Mouse (Mus musculus) kidney, embryonic 16.5 days (tissue): ENCODE measurements around the gene Col4a3bp. TPM values are rescaled to one million over a fixed set of nuclear protein-coding genes. Genes with fewer than 3 reads are reported as not detected.
"Not testable (repeated sequence)": the region's sequence is repeated elsewhere in the genome, so short reads cannot be mapped to it uniquely, and the experiment has no call there.

ENCODE experiments used
- ATAC-seq: fragments of 200-750 bp; cut with Nextera tagmentation; 2 replicates; pipeline ENCODE4 v1.8.0; 2017; ENCODE audit warnings: moderate TSS enrichment; ENCODE audit not compliant: low FRiP score, low TSS enrichment
- H3K27ac ChIP-seq: fragments of 300-500 bp; sonication (generic); 2 replicates; pipeline ENCODE4 v1.5.1; 2014; ENCODE audit warnings: low read length
- H3K27me3 ChIP-seq: fragments of 300-500 bp; sonication (generic); 2 replicates; pipeline ENCODE4 v1.6.1; 2014; ENCODE audit warnings: low read length, control low read depth, mixed read lengths; ENCODE audit not compliant: insufficient read depth
- H3K36me3 ChIP-seq: fragments of 300-500 bp; sonication (generic); 2 replicates; pipeline ENCODE4 v1.6.1; 2014; ENCODE audit warnings: low read length, control low read depth, mixed read lengths; ENCODE audit not compliant: insufficient read depth
- H3K4me1 ChIP-seq: fragments of 300-500 bp; sonication (generic); 2 replicates; pipeline ENCODE4 v1.6.1; 2014; ENCODE audit warnings: low read length, control low read depth, mixed read lengths; ENCODE audit not compliant: insufficient read depth
- H3K4me2 ChIP-seq: fragments of 300-500 bp; sonication (generic); replicated peaks from 2 replicates; pipeline ENCODE4 v1.6.1; 2014; ENCODE audit warnings: low read depth, low read length
- H3K4me3 ChIP-seq: fragments of 300-500 bp; sonication (generic); 2 replicates; pipeline ENCODE4 v1.5.1; 2014; ENCODE audit warnings: mild to moderate bottlenecking, low read length
- H3K9ac ChIP-seq: fragments of 300-500 bp; sonication (generic); replicated peaks from 2 replicates; pipeline ENCODE4 v1.6.1; 2014; ENCODE audit warnings: low read length
- H3K9me3 ChIP-seq: fragments of 300-500 bp; sonication (generic); 2 replicates; pipeline ENCODE4 v1.6.1; 2016; ENCODE audit warnings: low read length, control low read depth
- WGBS: fragments of 180-500 bp; shearing (Covaris S2); extraction: QIAGEN DNeasy Blood & Tissue Kit; methylation state at CpG from one replicate; pipeline ENCODE4 v1.1.7; 2014; 5-methylcytosine and 5-hydroxymethylcytosine counted together
- polyA plus RNA-seq: library from polyadenylated mRNA; unstranded; fragments of >200 nt; fragmentation: Nextera tagmentation; extraction: Ambion mirVana; gene quantifications from 2 replicates; pipeline ENCODE4 v1.2.1, GENCODE M21; 2015

The Col4a3bp gene
- polyA plus RNA-seq, 1 experiment from 2014 or later = 8.0 TPM

DNA sequence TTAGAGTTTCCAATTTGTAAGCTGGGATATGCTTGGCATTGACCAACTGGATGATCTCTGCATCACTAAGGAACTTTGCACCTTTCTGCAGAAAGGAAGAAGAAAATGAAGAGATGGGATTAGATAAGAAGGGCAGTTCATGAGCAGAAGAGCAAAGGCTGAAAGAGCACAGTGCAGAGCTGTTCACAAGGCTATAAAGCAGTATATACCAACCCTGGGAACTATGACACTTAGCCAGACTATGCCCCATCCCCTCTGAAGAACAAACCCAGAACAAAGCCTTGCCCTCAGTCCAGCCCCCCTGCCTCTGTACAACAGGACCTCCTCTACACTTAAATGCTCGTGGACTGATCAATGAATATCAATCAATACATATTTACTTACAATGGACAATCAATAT, 114.3 kb downstream of the Col4a3bp start:
- Histone ChIP-seq H3K4me1 (no peaks in the 10 kb centered on the region), H3K27me3 (no peaks in the 10 kb centered on the region), H3K36me3 (peaks cover 72% of the 10 kb centered on the region), H3K27ac (no peak overlapping the region), H3K4me3 (no peak overlapping the region), H3K9me3 (no peaks in the 10 kb centered on the region), H3K9ac (no peak overlapping the region), H3K4me2 (no peak overlapping the region)
- 92% methylated on average over 1 of the region's 1 CpGs for WGBS
- ATAC-seq = no peak

DNA sequence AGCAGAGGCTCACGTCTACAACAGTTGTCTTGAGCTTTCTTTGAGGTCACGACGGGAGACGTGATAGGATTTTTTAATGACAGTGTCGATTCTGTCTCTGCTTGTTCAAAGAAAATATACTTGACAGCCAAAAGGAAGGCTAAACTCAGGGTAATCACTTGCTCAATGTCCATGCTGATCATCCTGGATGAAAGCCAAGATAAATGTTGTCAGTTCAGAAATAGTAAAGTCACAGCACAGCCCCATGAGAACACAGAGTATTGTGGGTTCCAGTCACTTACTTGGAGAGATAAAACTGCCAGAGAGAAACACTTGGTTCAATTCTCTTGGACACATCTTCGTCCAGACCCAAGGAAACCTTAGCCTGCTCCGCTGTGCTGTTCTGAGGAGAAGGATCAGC, 116.5 kb downstream of the Col4a3bp start:
- no peaks in the 10 kb centered on the region for H3K4me1 ChIP-seq
- H3K4me3 ChIP-seq = no peak overlapping the region
- no peak overlapping the region for H3K27ac ChIP-seq
- peaks cover 74% of the 10 kb centered on the region for H3K36me3 ChIP-seq
- H3K9ac ChIP-seq = no peak overlapping the region
- no peak for ATAC-seq
- H3K4me2 ChIP-seq = no peak overlapping the region
- no peaks in the 10 kb centered on the region for H3K27me3 ChIP-seq
- no peaks in the 10 kb centered on the region for H3K9me3 ChIP-seq
- WGBS = 81% methylated on average over 7 of the region's 7 CpGs

DNA sequence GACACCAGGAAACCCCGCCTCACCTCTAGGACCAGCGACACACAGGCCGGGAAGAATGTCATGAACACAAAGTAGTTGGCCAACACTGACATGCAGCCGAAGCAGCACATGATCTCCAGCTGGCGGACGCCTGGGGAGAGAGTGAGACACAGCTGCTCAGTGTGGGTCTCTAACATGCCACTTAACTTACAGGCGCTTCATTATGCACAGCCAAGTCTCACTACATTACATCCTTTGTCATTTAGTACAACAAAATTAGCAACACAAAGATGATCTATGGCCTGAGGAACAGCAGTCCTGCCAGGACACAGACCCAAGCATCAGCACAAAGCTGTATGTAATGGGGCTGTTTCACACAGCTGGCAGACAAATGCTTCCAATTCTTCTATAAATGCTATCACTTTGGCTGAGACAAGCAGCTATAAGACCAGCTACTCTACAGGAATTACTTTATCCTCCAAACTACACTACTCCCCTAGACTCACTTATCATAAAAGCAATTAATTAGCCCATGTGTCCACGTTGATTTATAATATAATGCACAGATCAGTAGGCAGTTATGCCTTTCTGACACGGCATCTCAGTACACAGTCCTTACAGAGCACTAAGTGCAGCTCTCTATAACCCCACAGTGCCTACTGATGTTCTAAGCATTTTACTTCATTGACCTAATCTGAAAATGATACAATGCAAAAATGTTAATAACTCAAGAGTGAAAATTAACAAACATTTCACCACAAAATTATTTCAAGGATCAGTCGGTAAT, 117.9 kb downstream of the Col4a3bp start:
- H3K36me3 ChIP-seq = peaks cover 75% of the 10 kb centered on the region
- H3K4me1 ChIP-seq = no peaks in the 10 kb centered on the region
- no peaks in the 10 kb centered on the region for H3K9me3 ChIP-seq
- WGBS = 80% methylated on average over 10 of the region's 10 CpGs
- H3K4me3 ChIP-seq = no peak overlapping the region
- H3K9ac ChIP-seq = no peak overlapping the region
- no peak overlapping the region for H3K27ac ChIP-seq
- H3K4me2 ChIP-seq = no peak overlapping the region
- no peak for ATAC-seq
- H3K27me3 ChIP-seq = no peaks in the 10 kb centered on the region

DNA sequence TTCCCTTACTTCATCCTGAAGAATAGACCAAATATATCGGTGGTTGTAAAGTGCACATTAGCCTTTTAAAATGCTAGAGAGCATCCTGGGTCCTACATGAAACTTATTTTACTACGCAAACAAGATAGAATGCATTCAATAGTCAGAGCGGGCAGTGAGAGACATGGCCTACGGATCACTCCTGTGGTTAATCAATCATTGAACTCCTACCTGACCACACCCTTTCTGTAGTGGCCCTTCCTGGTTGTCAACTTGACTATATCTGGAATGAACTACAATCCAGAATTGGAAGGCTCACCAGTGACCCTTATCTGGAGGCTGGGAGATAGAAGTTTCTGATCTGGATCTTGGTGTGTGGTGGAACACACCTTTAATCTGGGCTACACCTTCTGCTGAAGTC, 120.7 kb downstream of the Col4a3bp start:
- H3K27ac ChIP-seq, H3K4me3 ChIP-seq, H3K4me2 ChIP-seq, ATAC-seq, H3K27me3 ChIP-seq, H3K9ac ChIP-seq, H3K9me3 ChIP-seq: not testable (repeated sequence)
- Histone ChIP-seq H3K36me3 (peaks cover 61% of the 10 kb centered on the region), H3K4me1 (peaks cover 11% of the 10 kb centered on the region)
- WGBS = 96% methylated on average over 4 of the region's 4 CpGs

DNA sequence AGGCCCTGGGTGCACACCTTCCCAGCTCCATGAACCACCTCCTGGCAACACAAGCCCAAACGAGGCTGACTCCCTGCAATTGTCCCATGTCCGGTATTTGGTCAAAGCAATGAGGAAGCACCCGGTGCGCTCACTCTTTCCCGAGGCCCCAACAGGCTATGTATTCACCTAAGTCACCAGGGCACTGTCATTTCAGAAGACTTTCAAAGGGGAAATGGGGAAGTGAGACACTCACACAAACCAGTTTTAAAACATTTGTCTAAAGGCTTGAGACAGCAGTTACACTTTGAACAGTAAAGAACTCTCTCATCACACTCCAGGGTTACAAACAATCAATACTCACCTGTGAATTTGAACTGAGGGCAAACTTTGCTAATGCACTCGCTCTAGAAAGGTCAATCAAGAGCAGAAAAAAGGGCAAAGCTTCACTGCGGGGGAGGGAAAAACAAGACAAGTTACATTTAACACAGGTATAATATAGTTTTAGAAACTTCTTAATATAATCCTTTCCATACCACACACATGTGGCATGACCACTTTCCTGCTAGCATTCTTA, 122.1 kb downstream of the Col4a3bp start:
- H3K36me3 ChIP-seq = peaks cover 50% of the 10 kb centered on the region
- WGBS = 92% methylated on average over 7 of the region's 7 CpGs

DNA sequence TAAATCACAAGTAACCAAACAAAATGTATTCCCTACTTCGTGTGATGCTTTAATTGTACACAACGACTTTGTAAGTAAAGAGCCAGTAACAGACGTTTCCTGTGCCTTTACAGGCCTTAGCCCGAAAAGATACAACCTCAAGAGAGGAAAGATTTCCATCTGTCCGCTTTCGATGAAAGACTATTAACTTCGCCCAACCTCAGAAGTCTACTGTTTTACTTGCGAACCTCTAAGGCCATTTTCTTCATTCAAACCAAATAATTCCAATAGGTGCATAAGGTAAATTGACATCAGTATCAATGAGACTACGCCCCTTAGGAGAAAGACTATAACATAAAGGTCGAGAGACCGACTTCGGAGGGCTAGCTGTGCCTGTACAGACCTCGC, 127.6 kb downstream of the Col4a3bp start:
- no peaks in the 10 kb centered on the region for H3K9me3 ChIP-seq
- H3K4me1 ChIP-seq = peaks cover 29% of the 10 kb centered on the region
- no peaks in the 10 kb centered on the region for H3K27me3 ChIP-seq
- peak overlapping the region; percentile 98 for H3K4me3 ChIP-seq
- peak overlapping the region; percentile 75 for H3K4me2 ChIP-seq
- peak overlapping the region; percentile 95 for H3K9ac ChIP-seq
- peaks cover 11% of the 10 kb centered on the region for H3K36me3 ChIP-seq
- peak overlapping the region; percentile 90 for H3K27ac ChIP-seq
- ATAC-seq = no peak
- under 1% methylated on average over 13 of the region's 13 CpGs for WGBS

More for the DNA sequence above, 122.1 kb downstream of the Col4a3bp start:
- H3K4me2 ChIP-seq = no peak overlapping the region
- ATAC-seq = no peak
- peaks cover 24% of the 10 kb centered on the region for H3K4me1 ChIP-seq
- no peaks in the 10 kb centered on the region for H3K27me3 ChIP-seq
- no peak overlapping the region for H3K4me3 ChIP-seq
- H3K27ac ChIP-seq = no peak overlapping the region
- H3K9me3 ChIP-seq = no peaks in the 10 kb centered on the region
- no peak overlapping the region for H3K9ac ChIP-seq

DNA sequence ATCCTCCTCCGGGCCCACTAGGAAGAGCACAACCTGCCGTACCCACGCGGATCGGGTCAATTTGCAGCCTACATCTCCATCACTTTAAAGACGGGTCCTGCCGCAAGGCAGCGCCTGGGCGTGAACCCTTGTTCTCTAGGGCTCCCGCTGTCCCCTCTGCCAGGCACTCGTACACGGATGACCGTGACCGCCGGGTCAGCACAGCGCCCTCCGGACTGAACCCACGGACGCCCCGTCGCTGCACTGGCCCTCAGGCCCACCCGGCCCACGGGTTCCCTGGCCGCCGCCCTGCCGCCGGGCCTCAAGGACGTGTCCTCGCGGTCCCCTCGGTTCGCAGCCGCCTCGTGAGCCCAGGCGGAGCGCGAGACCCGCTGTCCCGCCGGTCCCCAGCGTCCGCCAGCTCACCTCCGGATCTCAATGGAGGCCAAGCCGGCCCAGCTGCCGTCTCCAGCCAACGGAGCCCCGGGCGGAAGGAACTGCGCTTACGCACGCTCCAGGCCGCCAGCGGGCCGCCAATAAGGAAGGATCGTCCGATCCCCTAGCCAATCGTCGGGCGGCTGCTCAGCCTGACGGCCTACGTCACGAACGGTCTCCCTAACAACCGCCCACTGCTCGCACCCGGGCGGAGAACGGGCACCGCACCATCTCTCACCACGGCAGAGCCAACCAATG, 128.1 kb downstream of the Col4a3bp start, which contains the start of gene Hmgcr:
Gene Hmgcr, minus strand, starts transcription at position 531 of the 672 bp plus-strand sequence.
- peak within 1 kb of the TSS; percentile 75 for H3K4me2 ChIP-seq
- H3K9me3 ChIP-seq = no peaks in the 10 kb centered on the region
- ATAC-seq = peak; percentile 100
- peak within 1 kb of the TSS; percentile 90 for H3K27ac ChIP-seq
- peaks cover 29% of the 10 kb centered on the region for H3K4me1 ChIP-seq
- H3K27me3 ChIP-seq = no peaks in the 10 kb centered on the region
- H3K9ac ChIP-seq = peak within 1 kb of the TSS; percentile 95
- H3K4me3 ChIP-seq = peak within 1 kb of the TSS; percentile 98
- peaks cover 6% of the 10 kb centered on the region for H3K36me3 ChIP-seq
- 0% methylated on average over 68 of the region's 70 CpGs for WGBS

DNA sequence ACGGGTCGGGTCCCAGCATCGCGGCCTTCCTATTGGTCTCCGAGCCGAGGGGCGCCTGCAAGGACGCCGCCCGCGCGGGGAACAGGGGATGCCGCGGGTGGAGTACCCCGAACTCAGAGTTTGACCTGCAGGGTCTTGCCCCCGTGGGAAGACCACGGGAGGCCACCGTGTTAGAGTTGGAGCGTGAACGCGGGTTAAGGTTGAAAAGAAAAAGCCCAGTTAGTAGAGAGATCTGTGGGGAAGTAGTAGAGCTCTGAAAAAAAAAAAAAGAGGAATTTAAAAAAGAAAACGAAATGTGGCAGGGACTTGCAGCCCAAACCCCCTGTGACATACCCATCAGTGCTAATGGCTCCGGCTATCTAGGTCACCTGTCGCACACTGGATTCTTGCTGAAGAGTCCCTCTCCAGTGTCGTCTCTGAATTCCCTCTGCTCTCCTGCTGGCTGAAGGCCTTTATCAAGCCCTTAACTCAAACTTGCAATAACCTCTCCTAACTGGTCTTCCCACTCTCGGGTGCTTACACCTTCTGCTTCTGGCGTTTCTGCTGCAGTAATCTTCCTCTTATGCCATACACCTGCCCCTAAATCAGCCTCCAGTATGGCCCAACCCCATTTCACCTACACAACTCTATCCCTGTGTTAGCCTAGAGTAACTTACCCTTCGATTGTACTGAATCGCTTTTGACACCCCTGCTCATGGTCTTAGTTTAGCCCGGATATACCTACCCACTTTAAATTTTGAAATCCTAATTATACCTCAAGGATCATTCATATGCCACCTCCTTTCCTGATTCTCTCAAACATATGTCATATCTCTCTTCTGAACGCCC, 128.9 kb downstream of the Col4a3bp start:
- Histone ChIP-seq H3K27me3 (no peaks in the 10 kb centered on the region), H3K4me3 (peak overlapping the region; percentile 98), H3K9ac (peak overlapping the region; percentile 67), H3K27ac (peak overlapping the region; percentile 56; the same call in 1 of the 2 replicates), H3K36me3 (no peaks in the 10 kb centered on the region), H3K9me3 (no peaks in the 10 kb centered on the region), H3K4me2 (peak overlapping the region; percentile 60), H3K4me1 (peaks cover 29% of the 10 kb centered on the region)
- 13% methylated on average over 31 of the region's 31 CpGs for WGBS
- ATAC-seq = no peak

DNA sequence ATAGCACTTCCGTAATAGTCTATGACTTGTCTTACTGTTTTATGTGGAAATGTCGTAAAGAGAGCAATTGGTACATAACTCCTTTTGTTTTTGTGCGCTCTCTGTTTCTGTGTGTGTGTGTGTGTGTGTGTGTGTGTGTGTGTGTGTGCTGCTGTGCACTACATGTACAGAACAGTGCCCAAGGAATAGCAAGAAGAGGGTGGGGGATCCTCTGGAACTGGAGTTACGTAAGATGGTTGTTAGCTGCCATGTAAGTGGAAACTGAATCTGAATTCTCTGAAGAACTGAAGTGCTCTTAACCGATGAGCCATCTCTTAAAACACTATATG, 129.5 kb downstream of the Col4a3bp start:
- Histone ChIP-seq H3K27me3 (no peaks in the 10 kb centered on the region), H3K9ac (no peak overlapping the region), H3K4me1 (peaks cover 29% of the 10 kb centered on the region), H3K9me3 (no peaks in the 10 kb centered on the region), H3K4me2 (no peak overlapping the region), H3K4me3 (no peak overlapping the region), H3K27ac (no peak overlapping the region), H3K36me3 (no peaks in the 10 kb centered on the region)
- WGBS = 93% methylated on average over 5 of the region's 5 CpGs
- ATAC-seq = no peak
